8 mouse cellular contexts compared by ENCODE assay signal in the genomic region with DNA sequence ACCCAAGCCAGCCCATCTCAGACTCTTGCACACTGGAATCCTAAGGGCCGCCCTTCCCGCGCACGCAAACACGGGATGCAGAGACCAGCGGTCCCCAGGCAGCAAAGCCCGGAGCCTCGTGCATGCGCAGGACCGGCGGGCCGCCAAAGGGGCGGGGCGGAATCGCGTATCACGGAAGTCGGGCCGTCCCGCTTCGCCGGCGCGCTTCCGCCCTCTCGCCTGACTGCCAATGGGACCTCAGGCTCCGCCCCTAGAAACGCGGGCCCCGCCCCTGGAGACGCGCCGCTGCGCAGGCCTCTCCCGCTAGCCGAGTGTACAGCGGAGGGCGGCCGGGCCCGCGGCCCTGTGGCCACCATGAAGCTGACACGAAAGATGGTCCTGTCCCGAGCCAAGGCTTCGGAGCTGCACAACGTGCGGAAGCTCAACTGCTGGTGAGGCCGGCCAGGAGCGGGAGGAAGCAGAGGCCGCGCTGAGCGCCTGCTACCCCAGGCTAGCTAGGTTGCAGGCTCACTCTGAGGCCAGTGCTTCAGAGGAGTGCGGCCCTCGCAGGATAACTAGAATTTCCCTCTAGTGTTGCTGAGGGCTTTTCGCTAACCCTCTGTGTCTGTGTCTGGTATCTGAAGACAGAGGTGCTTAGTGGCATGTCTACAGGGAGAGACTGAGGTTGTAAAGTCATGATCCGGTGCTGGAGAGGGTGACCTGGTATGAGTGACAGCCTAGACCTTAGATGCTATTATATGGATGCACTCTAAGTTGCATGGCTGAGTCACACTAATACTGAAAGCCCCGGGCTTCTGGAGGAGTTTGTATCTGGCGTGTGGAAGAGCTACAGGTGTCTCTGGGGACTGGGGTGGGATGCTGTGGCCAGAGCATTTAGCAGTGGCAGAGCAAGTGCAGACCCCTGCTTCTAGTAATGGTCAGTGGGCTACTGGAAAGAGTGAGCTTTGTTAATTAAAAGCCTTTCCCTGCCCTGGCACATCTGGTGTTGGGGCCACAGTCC. TPM values are rescaled to one million over a fixed set of nuclear protein-coding genes. Genes with fewer than 3 reads are reported as not detected.
DNase-seq lines count a peak whose midpoint lies in the region; ATAC-seq and TF ChIP-seq lines count a peak whose summit lies in the region.

Gene 1810043G02Rik (plus strand): TSS at position 174 of the 1,000 bp plus-strand sequence.

- H3K4me3 ChIP-seq in G1E (ENCODE audit: low read depth, low read length): peak within 1 kb of the TSS; percentile 83
- H3K4me3 ChIP-seq in forebrain, embryonic 16.5 days (replicated peaks; ENCODE audit: low read length): peak within 1 kb of the TSS; percentile 86
- peak within 1 kb of the TSS; percentile 66 for H3K4me3 ChIP-seq in layer of hippocampus, adult 2 months
- H3K4me3 ChIP-seq in lung, embryonic 14.5 days (ENCODE audit: low read depth, low read length): peak within 1 kb of the TSS; percentile 65
- H3K4me3 ChIP-seq in olfactory bulb, adult 2 months (ENCODE audit: insufficient read depth, low read depth, low read length): peak within 1 kb of the TSS; percentile 83
- H3K4me3 ChIP-seq in thymus, adult 2 months (ENCODE audit: control insufficient read depth, insufficient read depth, low read length): peak within 1 kb of the TSS; percentile 89

- TF ChIP-seq POLR2A in olfactory bulb, adult 2 months (IDR thresholded peaks at IDR 0.05; ENCODE audit: insufficient read depth, low read depth, low read length): peak; percentile 84
- peak; percentile 61; the same call in 1 of the 2 replicates for TF ChIP-seq POLR2A in thymus, adult 2 months (IDR thresholded peaks at IDR 0.05; ENCODE audit: control insufficient read depth, extremely low read depth, insufficient read depth, low read length, poor library complexity)

- intact Hi-C loops in heart, postnatal 36 days (cut with DNase I): loop anchor here (10.0 kb wide), 1 partner anchor 354 kb away; the partner anchor contains the start of gene Ube2g2

- peaks cover 18% of the 10 kb centered on the region for H3K27me3 ChIP-seq in G1E (ENCODE audit: insufficient read depth, low read length)
- H3K27me3 ChIP-seq in forebrain, embryonic 16.5 days (replicated peaks; ENCODE audit: control insufficient read depth, insufficient read depth, low read length): no peaks in the 10 kb centered on the region
- H3K27me3 ChIP-seq in lung, embryonic 14.5 days (ENCODE audit: insufficient read depth, low read length): no peaks in the 10 kb centered on the region
- no peaks in the 10 kb centered on the region for H3K27me3 ChIP-seq in thymus, adult 2 months (ENCODE audit: control insufficient read depth, insufficient read depth, low read length)

- peak within 1 kb of the TSS; percentile 72 for H3K4me2 ChIP-seq in forebrain, embryonic 16.5 days (ENCODE audit: low read length)
- H3K4me2 ChIP-seq in lung, embryonic 14.5 days: peak within 1 kb of the TSS; percentile 81

- H3K9ac ChIP-seq in forebrain, embryonic 16.5 days (replicated peaks; ENCODE audit: low read depth, low read length): peak within 1 kb of the TSS; percentile 83
- peak within 1 kb of the TSS; percentile 60 for H3K9ac ChIP-seq in lung, embryonic 14.5 days

- H3K36me3 ChIP-seq in G1E (replicated peaks): peaks cover 36% of the 10 kb centered on the region
- H3K36me3 ChIP-seq in forebrain, embryonic 16.5 days (ENCODE audit: control insufficient read depth, insufficient read depth): no peaks in the 10 kb centered on the region
- H3K36me3 ChIP-seq in lung, embryonic 14.5 days (ENCODE audit: insufficient read depth): 0 out of 2 replicates have a peak, but pooled peaks cover 4% of the 10 kb centered on the region
- H3K36me3 ChIP-seq in thymus, adult 2 months (ENCODE audit: control insufficient read depth, insufficient read depth, low read length): no peaks in the 10 kb centered on the region

- no peaks in the 10 kb centered on the region for H3K9me3 ChIP-seq in G1E (replicated peaks)
- no peaks in the 10 kb centered on the region for H3K9me3 ChIP-seq in forebrain, embryonic 16.5 days (ENCODE audit: control insufficient read depth, low read length)
- no peaks in the 10 kb centered on the region for H3K9me3 ChIP-seq in lung, embryonic 14.5 days (ENCODE audit: low read depth, low read length)

- peak; percentile 88 for ATAC-seq in G1E (ENCODE audit: extremely low read depth, insufficient number of reproducible peaks, low FRiP score, poor library complexity, severe bottlenecking)
- peak; percentile 98 for ATAC-seq in forebrain, embryonic 16.5 days
- peak; percentile 97 for ATAC-seq in lung, embryonic 14.5 days (ENCODE audit: insufficient read depth)

- peak within 1 kb of the TSS; percentile 78 for H3K27ac ChIP-seq in forebrain, embryonic 16.5 days (ENCODE audit: low read length)
- H3K27ac ChIP-seq in layer of hippocampus, adult 2 months: peak within 1 kb of the TSS; percentile 85
- H3K27ac ChIP-seq in lung, embryonic 14.5 days (ENCODE audit: low read depth): no peak within 1 kb of the TSS
- peak within 1 kb of the TSS; percentile 77 for H3K27ac ChIP-seq in olfactory bulb, adult 2 months (ENCODE audit: insufficient read depth, low read depth, low read length)
- no peak within 1 kb of the TSS for H3K27ac ChIP-seq in thymus, adult 2 months (ENCODE audit: control insufficient read depth, insufficient read depth, low read length)

- under 1% methylated on average over 57 of the region's 57 CpGs for WGBS in forebrain, embryonic 16.5 days
- under 1% methylated on average over 57 of the region's 57 CpGs for WGBS in lung, embryonic 14.5 days
- WGBS in olfactory bulb, adult 2 months: under 1% methylated on average over 57 of the region's 57 CpGs
- 2% methylated on average over 57 of the region's 57 CpGs for WGBS in thymus, adult 2 months

- H3K4me1 ChIP-seq in G1E (ENCODE audit: insufficient read depth, low read depth, low read length): peaks cover 29% of the 10 kb centered on the region
- H3K4me1 ChIP-seq in forebrain, embryonic 16.5 days (replicated peaks; ENCODE audit: control insufficient read depth, insufficient read depth, low read length): peaks cover 9% of the 10 kb centered on the region
- H3K4me1 ChIP-seq in lung, embryonic 14.5 days (ENCODE audit: insufficient read depth): no peaks in the 10 kb centered on the region
- peaks cover 2% of the 10 kb centered on the region for H3K4me1 ChIP-seq in olfactory bulb, adult 2 months (ENCODE audit: control insufficient read depth, insufficient read depth, low read length)
- H3K4me1 ChIP-seq in thymus, adult 2 months (replicated peaks; ENCODE audit: control insufficient read depth, insufficient read depth, low read length): peaks cover 12% of the 10 kb centered on the region

- TF ChIP-seq CTCF in G1E (IDR thresholded peaks at IDR 0.05; ENCODE audit: low read depth, low read length): no peak
- TF ChIP-seq CTCF in layer of hippocampus, adult 2 months (conservative IDR thresholded peaks at IDR 0.05): peak; percentile 12; the same call in 1 of the 2 replicates
- no peak for TF ChIP-seq CTCF in lung, embryonic 14.5 days (IDR thresholded peaks at IDR 0.05; ENCODE audit: low read depth)
- no peak for TF ChIP-seq CTCF in olfactory bulb, adult 2 months (IDR thresholded peaks at IDR 0.05; ENCODE audit: insufficient read depth, low read depth, low read length)
- TF ChIP-seq CTCF in thymus, adult 2 months (IDR thresholded peaks at IDR 0.05; ENCODE audit: borderline replicate concordance, control insufficient read depth, extremely low read depth, insufficient read depth, low read length, poor library complexity): peak; percentile 23; the same call in 1 of the 2 replicates

- DNase-seq in G1E (ENCODE audit: low spot score): peak; percentile 97
- peak; percentile 100 for DNase-seq in cerebellum, adult 18-20 months
- DNase-seq in heart, postnatal 36 days: peak; percentile 100
- DNase-seq in layer of hippocampus, adult 2 months (ENCODE audit: low spot score in 2 of 2): peak; percentile 98 to 100
- DNase-seq in lung, embryonic 14.5 days: peak; percentile 99
- peak; percentile 100 for DNase-seq in thymus, adult 2 months

RNA-seq across cellular contexts. Expression of gene 1810043G02Rik, which starts in this region (rescaled TPM):
- total RNA-seq in G1E (2014; fragmentation: Nextera tagmentation) (6.9 and 13.6 TPM in 2 replicates), G1E (2017) (10.1 and 10.9 TPM in 2 replicates)
- polyA plus RNA-seq in G1E (2012): 27.1 and 30.3 TPM in 2 replicates
- polyA plus RNA-seq in forebrain, embryonic 16.5 days (2015; fragmentation: Nextera tagmentation; extraction: Ambion mirVana): 33.7 and 36.0 TPM in 2 replicates
- total RNA-seq in heart, postnatal 36 days (2021): 10 to 100 TPM in 1 of 2 experiments, 1 to 10 TPM in 1; 9.3 to 10.3 TPM
- 10 to 100 TPM; 37.1 to 44.4 TPM for total RNA-seq in layer of hippocampus, adult 2 months (2021)
- polyA plus RNA-seq in lung, embryonic 14.5 days (2014; fragmentation: Nextera tagmentation; extraction: Ambion mirVana): 24.6 and 28.1 TPM in 2 replicates
- not detected in 2 replicates for polyA plus RNA-seq in olfactory bulb, adult 2 months (2012; ENCODE audit: insufficient read depth, insufficient read length, low replicate concordance, missing spikeins)
- polyA plus RNA-seq in thymus, adult 2 months (2012; rRNA removed): 39.0 and 49.5 TPM in 2 replicates

Comparison
In these comparisons a context has a peak if more than half of its experiments do, and no peak if none do; other contexts are left out.
1. RNA of gene 1810043G02Rik (polyA plus RNA-seq): 39.0 to 49.5 TPM in thymus, adult 2 months, 33.7 to 36.0 TPM in forebrain, embryonic 16.5 days, 27.1 to 30.3 TPM in G1E and 24.6 to 28.1 TPM in lung, embryonic 14.5 days; not detected in olfactory bulb, adult 2 months; every median in the first group is over 10 times any median in the second.
2. CTCF ChIP-seq: peak in layer of hippocampus, adult 2 months (single experiment) and thymus, adult 2 months (single experiment); none in G1E (single experiment), lung, embryonic 14.5 days (single experiment) and olfactory bulb, adult 2 months (single experiment).
3. H3K27ac ChIP-seq: peak in forebrain, embryonic 16.5 days (single experiment), layer of hippocampus, adult 2 months (single experiment) and olfactory bulb, adult 2 months (single experiment); none in lung, embryonic 14.5 days (single experiment) and thymus, adult 2 months (single experiment).
4. Peak in every context shown above with its lines, with median percentiles within 50 percentile points of each other: ATAC-seq, DNase-seq and H3K4me3 ChIP-seq.